Comparison of ENCODE assay signal across 18 mouse cellular contexts in the genomic region with DNA sequence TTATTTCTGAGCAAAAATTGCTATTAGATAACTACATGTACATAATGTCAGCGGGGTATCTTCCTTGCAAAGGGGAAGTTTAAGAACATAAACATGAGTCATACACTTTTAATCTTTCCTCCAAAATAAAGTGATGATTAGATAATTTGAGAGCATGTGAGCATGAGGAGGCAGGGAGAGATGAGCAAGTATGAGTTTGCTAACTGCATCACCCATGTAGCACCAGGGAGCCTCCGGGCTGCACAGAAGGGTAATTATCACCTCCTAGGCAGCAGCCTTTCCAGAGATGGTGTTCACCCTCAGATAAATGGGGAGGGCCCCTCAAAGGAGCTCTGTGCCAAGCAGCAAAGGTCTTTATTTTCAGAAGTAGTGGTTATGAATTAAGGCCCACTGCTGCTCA.
"Had no signal": no experiment of that assay in that cellular context is flagged by ENCODE, and none has a peak within 500 bp of the region (broad histone marks: within the 10 kb centered on the region; RNA-seq: fewer than 3 reads in every experiment).

No protein-coding gene starts in this region.

- H3K9me3 ChIP-seq: midbrain, embryonic 12.5 days; midbrain, embryonic 15.5 days; neural tube, embryonic 12.5 days; neural tube, embryonic 15.5 days; stomach, embryonic 15.5 days had no signal

- H3K4me2 ChIP-seq: lung, embryonic 14.5 days; midbrain, embryonic 12.5 days; midbrain, embryonic 15.5 days; neural tube, embryonic 12.5 days; neural tube, embryonic 15.5 days; stomach, embryonic 15.5 days had no signal

- H3K4me3 ChIP-seq: layer of hippocampus, adult 2 months; midbrain, embryonic 12.5 days; midbrain, embryonic 15.5 days; neural tube, embryonic 12.5 days; neural tube, embryonic 15.5 days; stomach, embryonic 15.5 days had no signal

- DNase-seq: kidney, postnatal 25 days; layer of hippocampus, adult 9-11 months; liver, postnatal 0 days; lung, embryonic 14.5 days; right cerebral cortex, adult 18-20 months; right cerebral cortex, postnatal 25 days; spleen, adult 18-20 months; thymus, postnatal 25 days had no signal

- H3K4me1 ChIP-seq: midbrain, embryonic 12.5 days; midbrain, embryonic 15.5 days; neural tube, embryonic 12.5 days; neural tube, embryonic 15.5 days; stomach, embryonic 15.5 days had no signal

- H3K36me3 ChIP-seq: midbrain, embryonic 12.5 days; midbrain, embryonic 15.5 days; neural tube, embryonic 12.5 days; neural tube, embryonic 15.5 days; stomach, embryonic 15.5 days had no signal

- H3K9ac ChIP-seq: liver, embryonic 14.5 days; liver, postnatal 0 days; lung, embryonic 14.5 days; midbrain, embryonic 12.5 days; midbrain, embryonic 15.5 days; neural tube, embryonic 12.5 days; neural tube, embryonic 15.5 days; stomach, embryonic 15.5 days had no signal

- H3K27me3 ChIP-seq: midbrain, embryonic 12.5 days; midbrain, embryonic 15.5 days; neural tube, embryonic 12.5 days; neural tube, embryonic 15.5 days; stomach, embryonic 15.5 days had no signal

- H3K27ac ChIP-seq: kidney, postnatal 0 days; layer of hippocampus, adult 2 months; liver, embryonic 14.5 days; macrophage; midbrain, embryonic 12.5 days; midbrain, embryonic 15.5 days; neural tube, embryonic 12.5 days; neural tube, embryonic 15.5 days; stomach, embryonic 15.5 days had no signal

- ATAC-seq: liver, postnatal 0 days; lung, postnatal 0 days; midbrain, embryonic 15.5 days had no signal
